Mouse (Mus musculus) MEL (cell line): ENCODE data around the gene Prkcb. TPM values are rescaled to one million over a fixed set of nuclear protein-coding genes. Genes with fewer than 3 reads are reported as not detected.

Source experiments
- DNase-seq: peaks from one replicate; pipeline ENCODE4 v3.0.0; 2011; ENCODE audit warnings: low read depth, low spot score
- H3K27ac ChIP-seq: 2 replicates; pipeline ENCODE4 v1.5.1; 2012; ENCODE audit warnings: low read depth, mild to moderate bottlenecking, control low read depth, low read length, moderate library complexity; ENCODE audit not compliant: control insufficient read depth
- H3K27me3 ChIP-seq, 2 experiments: fragments of 150-350 bp in 1 of 2; sonication (generic) in 1 of 2; 2 replicates each; pipeline ENCODE4 v1.6.1; 2012; ENCODE audit warnings: low read length in 2 of 2, mild to moderate bottlenecking in 2 of 2, improper control_type of control experiment in 1 of 2, moderate library complexity in 1 of 2; ENCODE audit not compliant: insufficient read depth in 2 of 2, control insufficient read depth in 1 of 2
- H3K36me3 ChIP-seq, 2 experiments: 2 replicates each; pipeline ENCODE4 v1.6.1; 2012 to 2014; ENCODE audit warnings: low read length in 2 of 2, improper control_type of control experiment in 1 of 2, inconsistent platforms in 1 of 2, mild to moderate bottlenecking in 1 of 2; ENCODE audit not compliant: insufficient read depth in 2 of 2, control insufficient read depth in 1 of 2
- H3K4me1 ChIP-seq, 2 experiments: fragments of 150-350 bp in 1 of 2; sonication (generic) in 1 of 2; 2 replicates each; pipeline ENCODE4 v1.6.1; 2012; ENCODE audit warnings: low read length in 2 of 2, improper control_type of control experiment in 1 of 2, mild to moderate bottlenecking in 1 of 2; ENCODE audit not compliant: insufficient read depth in 2 of 2, control insufficient read depth in 1 of 2
- H3K4me3 ChIP-seq, 2 experiments: fragments of 150-350 bp in 1 of 2; sonication (generic) in 1 of 2; 2 replicates each; pipeline ENCODE4 v1.5.1; 2012; ENCODE audit warnings: low read depth in 2 of 2, low read length in 2 of 2, mild to moderate bottlenecking in 2 of 2, moderate library complexity in 2 of 2, control low read depth in 1 of 2, improper control_type of control experiment in 1 of 2; ENCODE audit not compliant: control insufficient read depth in 1 of 2, insufficient read depth in 1 of 2
- H3K79me2 ChIP-seq: 2 replicates; pipeline ENCODE4 v1.6.1; 2012; ENCODE audit warnings: mild to moderate bottlenecking, low read length, moderate library complexity; ENCODE audit not compliant: control insufficient read depth, poor library complexity, insufficient read depth
- H3K9ac ChIP-seq: 2 replicates; pipeline ENCODE4 v1.6.1; 2012; ENCODE audit warnings: low read depth, mild to moderate bottlenecking, control low read depth, low read length, moderate library complexity; ENCODE audit not compliant: control insufficient read depth, poor library complexity, severe bottlenecking
- H3K9me3 ChIP-seq: fragments of 150-350 bp; sonication (generic); replicated peaks from 2 replicates; pipeline ENCODE4 v1.6.1; 2012; ENCODE audit warnings: mild to moderate bottlenecking, low read length, improper control_type of control experiment, moderate library complexity; ENCODE audit not compliant: insufficient read depth
- BHLHE40 ChIP-seq: IDR thresholded peaks from 2 replicates; pipeline ENCODE4 v1.6.1; 2012; ENCODE audit warnings: low read depth, mild to moderate bottlenecking, inconsistent platforms, low read length, improper control_type of control experiment, borderline replicate concordance
- CTCF ChIP-seq, 3 experiments: IDR thresholded peaks in 2 of 3; conservative IDR thresholded peaks in 1 of 3; 2 replicates each; pipeline ENCODE4 v1.5.1; 2011 to 2012; ENCODE audit warnings: low read length in 3 of 3, low read depth in 2 of 3, mild to moderate bottlenecking in 2 of 3, improper control_type of control experiment in 1 of 3, inconsistent platforms in 1 of 3, mixed read lengths in 1 of 3, moderate library complexity in 1 of 3; ENCODE audit not compliant: control insufficient read depth in 1 of 3, insufficient read depth in 1 of 3, poor library complexity in 1 of 3, severe bottlenecking in 1 of 3
- E2F4 ChIP-seq: IDR thresholded peaks from 2 replicates; pipeline ENCODE4 v1.6.1; 2011; ENCODE audit warnings: low read depth, low read length, improper control_type of control experiment, borderline replicate concordance
- ELF1 ChIP-seq: IDR thresholded peaks from 2 replicates; pipeline ENCODE4 v1.6.1; 2014; ENCODE audit warnings: low read depth, mild to moderate bottlenecking, inconsistent platforms, low read length, improper control_type of control experiment, moderate library complexity
- ETS1 ChIP-seq: IDR thresholded peaks from 2 replicates; pipeline ENCODE4 v1.6.1; 2012; ENCODE audit warnings: low read depth, mild to moderate bottlenecking, inconsistent platforms, low read length, improper control_type of control experiment, moderate library complexity
- GABPA ChIP-seq: IDR thresholded peaks from 2 replicates; pipeline ENCODE4 v1.6.1; 2012; ENCODE audit warnings: low read depth, mild to moderate bottlenecking, inconsistent platforms, low read length, improper control_type of control experiment, moderate library complexity
- GATA1 ChIP-seq: IDR thresholded peaks from 2 replicates; pipeline ENCODE4 v1.6.1; 2011; ENCODE audit warnings: low read depth, low read length, improper control_type of control experiment
- HCFC1 ChIP-seq: IDR thresholded peaks from 2 replicates; pipeline ENCODE4 v1.6.1; 2012; ENCODE audit warnings: low read depth, mild to moderate bottlenecking, inconsistent platforms, low read length, improper control_type of control experiment, moderate library complexity
- JUND ChIP-seq: IDR thresholded peaks from 2 replicates; pipeline ENCODE4 v1.6.1; 2011; ENCODE audit warnings: low read depth, mild to moderate bottlenecking, improper control_type of control experiment, low read length
- MAZ ChIP-seq: IDR thresholded peaks from 2 replicates; pipeline ENCODE4 v1.6.1; 2012; ENCODE audit warnings: low read depth, mild to moderate bottlenecking, inconsistent platforms, low read length, improper control_type of control experiment
- MEF2A ChIP-seq: IDR thresholded peaks from 2 replicates; pipeline ENCODE4 v1.6.1; 2014; ENCODE audit warnings: low read depth, mild to moderate bottlenecking, inconsistent platforms, low read length, improper control_type of control experiment; ENCODE audit not compliant: poor library complexity, insufficient replicate concordance, severe bottlenecking; ENCODE audit errors: extremely low read depth
- MXI1 ChIP-seq: IDR thresholded peaks from 2 replicates; pipeline ENCODE4 v1.6.1; 2011; ENCODE audit warnings: mild to moderate bottlenecking, low read depth, low read length, improper control_type of control experiment
- MYC ChIP-seq: IDR thresholded peaks from 2 replicates; pipeline ENCODE4 v1.6.1; 2011; ENCODE audit warnings: low read depth, mild to moderate bottlenecking, low read length, improper control_type of control experiment, moderate library complexity
- NELFE ChIP-seq: IDR thresholded peaks from 2 replicates; pipeline ENCODE4 v1.6.1; 2011; ENCODE audit warnings: low read depth, low read length, improper control_type of control experiment
- POLR2A ChIP-seq, 2 experiments: IDR thresholded peaks; 2 replicates each; pipeline ENCODE4 v1.6.1; 2011 to 2012; ENCODE audit warnings: low read length in 2 of 2, mild to moderate bottlenecking in 2 of 2, control low read depth in 1 of 2, improper control_type of control experiment in 1 of 2, low read depth in 1 of 2, moderate library complexity in 1 of 2; ENCODE audit not compliant: control insufficient read depth in 1 of 2, insufficient read depth in 1 of 2, poor library complexity in 1 of 2
- TBP ChIP-seq: IDR thresholded peaks from 2 replicates; pipeline ENCODE4 v1.8.0; 2011; ENCODE audit warnings: low read depth, low read length, improper control_type of control experiment
- UBTF ChIP-seq: IDR thresholded peaks from 2 replicates; pipeline ENCODE4 v1.6.1; 2012; ENCODE audit warnings: low read depth, mild to moderate bottlenecking, inconsistent platforms, low read length, improper control_type of control experiment, moderate library complexity, borderline replicate concordance; ENCODE audit not compliant: insufficient read depth
- USF1 ChIP-seq: IDR thresholded peaks from 2 replicates; pipeline ENCODE4 v1.6.1; 2014; ENCODE audit warnings: low read depth, mild to moderate bottlenecking, inconsistent platforms, low read length, improper control_type of control experiment, moderate library complexity
- ZC3H11A ChIP-seq: IDR thresholded peaks from 2 replicates; pipeline ENCODE4 v1.6.1; 2012; ENCODE audit warnings: low read depth, mild to moderate bottlenecking, inconsistent platforms, low read length, improper control_type of control experiment
- polyA plus RNA-seq, 2 experiments: library from polyadenylated mRNA; stranded (reverse) in 1 of 2; unstranded in 1 of 2; fragments of >175 nt in 1 of 2; fragments of >200 nt in 1 of 2; gene quantifications; 2 replicates each; pipeline versions ENCODE4 v1.2.1 to v1.2.4; 2012; ENCODE audit warnings: low replicate concordance in 2 of 2, low read depth in 1 of 2; ENCODE audit not compliant: insufficient read length in 2 of 2, insufficient read depth in 1 of 2, missing spikeins in 1 of 2
- total RNA-seq: library from RNA; depleted of rRNA; stranded (reverse); fragments of 300-350 nt; gene quantifications from 2 replicates; pipeline ENCODE4 v1.2.3, GENCODE M21; 2012

The Prkcb gene
- total and polyA plus RNA-seq, 3 experiments: not detected

GRCm38 (mm10) chr7:122632946-122633345, 344.4 kb downstream of the Prkcb start:
- no peak for TF ChIP-seq POLR2A (IDR thresholded peaks at IDR 0.05; ENCODE audit: control insufficient read depth in 1 of 2, insufficient read depth in 1 of 2, low read depth in 1 of 2, low read length in 2 of 2, poor library complexity in 1 of 2)
- TF ChIP-seq E2F4: no peak
- TF ChIP-seq BHLHE40: no peak
- TF ChIP-seq HCFC1: no peak
- no peak for TF ChIP-seq MXI1
- TF ChIP-seq UBTF: no peak
- no peak for TF ChIP-seq MAZ
- TF ChIP-seq ELF1: no peak
- no peak for TF ChIP-seq ZC3H11A
- TF ChIP-seq GABPA: no peak
- no peak for TF ChIP-seq MYC
- TF ChIP-seq USF1: no peak
- no peak for TF ChIP-seq CTCF (IDR thresholded peaks at IDR 0.05 in 2 of 3, conservative IDR thresholded peaks at IDR 0.05 in 1 of 3; ENCODE audit: control insufficient read depth in 1 of 3, insufficient read depth in 1 of 3, low read depth in 2 of 3, low read length in 3 of 3, poor library complexity in 1 of 3, severe bottlenecking in 1 of 3)
- Histone ChIP-seq H3K36me3 (no peaks in the 10 kb centered on the region), H3K9me3 (no peaks in the 10 kb centered on the region), H3K4me1 (no peaks in the 10 kb centered on the region), H3K9ac (no peak overlapping the region), H3K27me3 (no peaks in the 10 kb centered on the region), H3K79me2 (no peaks in the 10 kb centered on the region), H3K4me3 (no peak overlapping the region), H3K27ac (no peak overlapping the region)
- DNase-seq: no peak

GRCm38 (mm10) chr7:122633463-122633862, 344.9 kb downstream of the Prkcb start:
- H3K27me3 ChIP-seq: no peaks in the 10 kb centered on the region
- H3K4me3 ChIP-seq: no peak overlapping the region
- H3K9ac ChIP-seq: no peak overlapping the region
- H3K4me1 ChIP-seq: no peaks in the 10 kb centered on the region
- TF ChIP-seq JUND (no peak), E2F4 (no peak), MEF2A (no peak), ETS1 (no peak), NELFE (no peak), USF1 (no peak), GATA1 (no peak), MAZ (no peak), TBP (no peak), ELF1 (no peak), BHLHE40 (no peak)
- no peaks in the 10 kb centered on the region for H3K79me2 ChIP-seq
- no peaks in the 10 kb centered on the region for H3K9me3 ChIP-seq
- H3K27ac ChIP-seq: no peak overlapping the region
- DNase-seq: no peak
- H3K36me3 ChIP-seq: no peaks in the 10 kb centered on the region
